In the genomic region with DNA sequence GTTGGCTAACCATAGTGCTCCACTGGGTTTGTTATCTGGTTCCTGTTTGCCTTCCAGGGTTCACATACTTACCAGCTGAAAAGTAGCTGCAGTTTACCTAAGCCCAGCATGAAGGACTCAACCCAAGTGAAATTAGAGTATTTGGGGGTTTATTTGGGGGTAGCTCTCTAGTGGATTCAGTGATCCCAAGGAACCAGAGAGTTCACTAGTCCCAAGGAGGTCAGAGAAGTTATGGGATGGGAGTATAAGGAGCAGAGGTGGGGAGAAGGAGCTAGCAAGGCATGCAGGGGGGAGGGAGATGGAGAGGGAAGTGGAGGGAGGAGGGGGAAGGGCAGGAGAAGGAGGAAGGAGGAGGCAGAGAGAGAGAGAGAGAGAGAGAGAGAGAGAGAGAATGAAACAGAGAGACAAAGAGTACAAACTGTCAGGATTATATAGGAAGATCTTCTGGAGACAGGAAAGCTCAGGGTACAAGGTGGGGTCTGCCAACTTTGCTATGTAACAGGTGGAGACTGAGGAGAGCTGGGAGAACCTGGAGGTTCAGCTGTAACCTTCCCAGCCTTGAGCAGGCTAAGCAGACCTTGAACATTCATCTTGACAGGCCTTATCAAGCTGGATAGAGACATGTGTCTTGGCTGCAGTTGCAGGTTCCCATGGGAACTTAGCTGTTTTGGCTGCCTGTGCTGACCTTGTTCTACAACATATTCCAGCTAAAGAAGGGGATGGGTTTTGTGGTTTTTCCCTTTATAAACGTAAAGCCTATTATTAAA, we compare ENCODE assay signal across 8 mouse cellular contexts. TPM values are rescaled to one million over a fixed set of nuclear protein-coding genes. Genes with fewer than 3 reads are reported as not detected.
DNase-seq lines count a peak whose midpoint lies in the region; ATAC-seq and TF ChIP-seq lines count a peak whose summit lies in the region.

No protein-coding gene starts in this region.

- no peak for DNase-seq in left cerebral cortex, adult 2 months (ENCODE audit: extremely low spot score in 1 of 2, low spot score in 2 of 2)
- no peak for DNase-seq in left cerebral cortex, adult 9 months (ENCODE audit: low spot score in 2 of 2)
- peak; percentile 12 for DNase-seq in brain, adult 2 months (ENCODE audit: low read depth, low spot score)
- peak; percentile 15 for DNase-seq in layer of hippocampus, adult 9-10 months (ENCODE audit: low spot score)
- DNase-seq in spleen, postnatal 10 days (ENCODE audit: low spot score in 2 of 2): no peak
- no peak for DNase-seq in B cell, adult 2 months

- H3K27me3 ChIP-seq in heart, embryonic 14.5 days (ENCODE audit: control insufficient read depth, insufficient read depth, low read length): no peaks in the 10 kb centered on the region
- no peaks in the 10 kb centered on the region for H3K27me3 ChIP-seq in midbrain, embryonic 12.5 days

- peak overlapping the region; percentile 69 for H3K4me3 ChIP-seq in left cerebral cortex, adult 2 months
- H3K4me3 ChIP-seq in heart, embryonic 14.5 days (ENCODE audit: control insufficient read depth in 1 of 2, insufficient read depth in 1 of 2, low read depth in 1 of 2, low read length in 2 of 2): peak overlapping the region in 1 of 2 experiments; percentile 59; a peak in 3 of 4 replicates
- H3K4me3 ChIP-seq in midbrain, embryonic 12.5 days: peak overlapping the region; percentile 64

- H3K36me3 ChIP-seq in heart, embryonic 14.5 days (ENCODE audit: control insufficient read depth, insufficient read depth, low read length): no peaks in the 10 kb centered on the region
- H3K36me3 ChIP-seq in midbrain, embryonic 12.5 days: peaks cover 5% of the 10 kb centered on the region

- intact Hi-C loops in left cerebral cortex, adult 2 months (cut with DNase I): loop anchor here (2.0 kb wide), 1 partner anchor 33 kb away; the partner anchor contains the start of genes C2cd2 and Zbtb21

- 13% methylated on average over 1 of the region's 1 CpGs for WGBS in heart, embryonic 14.5 days
- 30% methylated on average over 1 of the region's 1 CpGs for WGBS in midbrain, embryonic 12.5 days

- no peak for ATAC-seq in heart, embryonic 14.5 days (ENCODE audit: insufficient number of reproducible peaks, insufficient read depth, low FRiP score, low read depth)
- no peak for ATAC-seq in midbrain, embryonic 12.5 days (ENCODE audit: low FRiP score, low read depth)

- no peaks in the 10 kb centered on the region for H3K9me3 ChIP-seq in heart, embryonic 14.5 days (ENCODE audit: control insufficient read depth, low read length)
- peaks cover 7% of the 10 kb centered on the region for H3K9me3 ChIP-seq in midbrain, embryonic 12.5 days

- no peak for TF ChIP-seq CTCF in left cerebral cortex, adult 2 months (IDR thresholded peaks at IDR 0.05)

- no peak overlapping the region for H3K27ac ChIP-seq in left cerebral cortex, adult 2 months
- H3K27ac ChIP-seq in heart, embryonic 14.5 days (replicated peaks in 1 of 2; ENCODE audit: control insufficient read depth in 1 of 2, insufficient read depth in 1 of 2, low read depth in 2 of 2, low read length in 2 of 2): peak overlapping the region in 1 of 2 experiments; percentile 75; a peak in 3 of 4 replicates
- H3K27ac ChIP-seq in midbrain, embryonic 12.5 days (replicated peaks): no peak overlapping the region

- H3K4me2 ChIP-seq in heart, embryonic 14.5 days (ENCODE audit: low read length): peak overlapping the region; percentile 77
- H3K4me2 ChIP-seq in midbrain, embryonic 12.5 days (replicated peaks): peak overlapping the region; percentile 72

- peak overlapping the region; percentile 75 for H3K9ac ChIP-seq in heart, embryonic 14.5 days (ENCODE audit: low read length)
- H3K9ac ChIP-seq in midbrain, embryonic 12.5 days (replicated peaks): 0 out of 2 replicates have a peak overlapping the region, but pooled peaks have one; percentile 57

- H3K4me1 ChIP-seq in heart, embryonic 14.5 days (ENCODE audit: control insufficient read depth in 2 of 2, insufficient read depth in 2 of 2, low read length in 2 of 2): peaks cover 4 to 18% of the 10 kb centered on the region in 2 experiments; a peak in 3 of 4 replicates
- peaks cover 14% of the 10 kb centered on the region for H3K4me1 ChIP-seq in midbrain, embryonic 12.5 days

RNA-seq across cellular contexts. Expression of gene B230307C23Rik, which starts 1.1 kb away (rescaled TPM):
- 10 to 100 TPM; 26.1 to 26.5 TPM for total RNA-seq in left cerebral cortex, adult 2 months (2021)
- polyA plus RNA-seq in heart, embryonic 14.5 days (2014; fragmentation: Nextera tagmentation; extraction: Ambion mirVana): 13.8 and 17.9 TPM in 2 replicates
- 16.4 and 17.9 TPM in 2 replicates for polyA plus RNA-seq in midbrain, embryonic 12.5 days (2016; fragmentation: Nextera tagmentation; extraction: Ambion mirVana)

RNA-seq across cellular contexts. Expression of gene Zbtb21, which starts 33.6 kb away (rescaled TPM):
- 10 to 100 TPM; 30.8 to 31.5 TPM for total RNA-seq in left cerebral cortex, adult 2 months (2021)
- polyA plus RNA-seq in heart, embryonic 14.5 days (2014; fragmentation: Nextera tagmentation; extraction: Ambion mirVana): 8.4 and 8.7 TPM in 2 replicates
- 14.7 and 15.9 TPM in 2 replicates for polyA plus RNA-seq in midbrain, embryonic 12.5 days (2016; fragmentation: Nextera tagmentation; extraction: Ambion mirVana)

RNA-seq across cellular contexts. Expression of gene C2cd2, which starts 33.6 kb away (rescaled TPM):
- 10 to 100 TPM; 14.4 to 18.5 TPM for total RNA-seq in left cerebral cortex, adult 2 months (2021)
- 16.4 and 18.9 TPM in 2 replicates for polyA plus RNA-seq in heart, embryonic 14.5 days (2014; fragmentation: Nextera tagmentation; extraction: Ambion mirVana)
- 15.6 and 15.9 TPM in 2 replicates for polyA plus RNA-seq in midbrain, embryonic 12.5 days (2016; fragmentation: Nextera tagmentation; extraction: Ambion mirVana)

Comparison
In these comparisons a context has a peak if more than half of its experiments do, and no peak if none do; other contexts are left out.
1. DNase-seq: peak in brain, adult 2 months (single experiment) and layer of hippocampus, adult 9-10 months (single experiment); none in left cerebral cortex, adult 2 months (0 of 2), left cerebral cortex, adult 9 months (0 of 2), spleen, postnatal 10 days (0 of 2) and B cell, adult 2 months (0 of 2).